8 mouse cellular contexts compared by ENCODE assay signal in the genomic region with DNA sequence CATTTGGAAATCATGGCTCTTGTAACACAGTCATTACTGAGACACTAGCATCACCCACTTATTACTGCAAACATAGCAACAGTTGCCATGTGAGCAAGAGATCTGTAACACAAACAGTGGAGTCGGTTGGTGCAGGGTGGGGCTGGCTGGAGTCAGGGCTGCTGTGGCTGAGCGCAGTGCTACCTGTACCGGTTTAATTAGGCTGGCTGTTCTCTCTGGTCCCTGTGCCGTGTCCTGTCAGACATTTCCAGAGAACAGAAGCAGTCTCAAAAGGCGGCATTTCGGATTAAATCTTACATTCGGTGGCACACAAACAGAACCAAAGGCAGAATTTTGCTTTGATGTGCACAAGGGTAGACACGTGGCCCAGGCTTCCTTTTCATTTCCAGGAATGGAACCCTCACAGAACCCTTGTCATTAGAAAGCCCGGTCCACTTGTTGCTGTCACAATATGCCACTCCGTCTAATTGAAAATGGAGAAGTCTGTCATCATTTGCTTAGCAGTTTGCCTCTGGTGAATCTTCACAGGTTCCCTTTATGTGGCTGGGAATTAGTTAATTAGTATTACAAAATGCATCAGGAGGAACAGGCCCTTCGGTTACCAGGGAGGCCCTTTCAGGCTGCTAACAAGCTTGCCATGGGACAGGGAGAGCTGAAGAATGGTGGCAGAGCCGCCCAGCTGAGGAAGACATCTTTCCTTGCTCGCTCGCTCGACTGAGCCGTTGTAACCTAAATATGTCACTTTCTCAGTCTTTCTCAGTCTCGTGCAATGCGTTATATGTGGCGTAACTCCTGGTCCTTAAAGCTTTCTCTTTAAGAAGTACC.
DNase-seq lines count a peak whose midpoint lies in the region; ATAC-seq lines count a peak whose summit lies in the region.

No protein-coding gene starts in this region.

- no peak overlapping the region for H3K4me3 ChIP-seq in heart, embryonic 13.5 days
- H3K4me3 ChIP-seq in neural tube, embryonic 12.5 days, result no peak overlapping the region

- peaks cover 11% of the 10 kb centered on the region for H3K4me1 ChIP-seq in heart, embryonic 13.5 days
- H3K4me1 ChIP-seq in neural tube, embryonic 12.5 days, result peaks cover 5% of the 10 kb centered on the region

- no peaks in the 10 kb centered on the region for H3K9me3 ChIP-seq in heart, embryonic 13.5 days
- no peaks in the 10 kb centered on the region for H3K9me3 ChIP-seq in neural tube, embryonic 12.5 days

- no peak overlapping the region for H3K27ac ChIP-seq in heart, embryonic 13.5 days (replicated peaks)
- no peak overlapping the region for H3K27ac ChIP-seq in neural tube, embryonic 12.5 days

- ATAC-seq in heart, embryonic 13.5 days (ENCODE audit: extremely low read depth, insufficient number of reproducible peaks, low FRiP score, low TSS enrichment), result 0 out of 2 replicates have a peak, but pooled peaks have one; percentile 31
- ATAC-seq in neural tube, embryonic 12.5 days (ENCODE audit: low FRiP score, low read depth), result peak; percentile 63
- ATAC-seq in erythroid progenitor cell, adult 5-6 weeks (replicated peaks; ENCODE audit: low FRiP score, poor library complexity, severe bottlenecking), result no peak

- 0 out of 2 replicates have a peak, but pooled peaks cover 5% of the 10 kb centered on the region for H3K36me3 ChIP-seq in heart, embryonic 13.5 days
- no peaks in the 10 kb centered on the region for H3K36me3 ChIP-seq in neural tube, embryonic 12.5 days

- H3K9ac ChIP-seq in heart, embryonic 13.5 days, result no peak overlapping the region
- 0 out of 2 replicates have a peak overlapping the region, but pooled peaks have one; percentile 8 for H3K9ac ChIP-seq in neural tube, embryonic 12.5 days

- H3K27me3 ChIP-seq in heart, embryonic 13.5 days (replicated peaks), result no peaks in the 10 kb centered on the region
- H3K27me3 ChIP-seq in neural tube, embryonic 12.5 days (replicated peaks), result no peaks in the 10 kb centered on the region

- peak overlapping the region; percentile 22; the same call in 1 of the 2 replicates for H3K4me2 ChIP-seq in heart, embryonic 13.5 days
- H3K4me2 ChIP-seq in neural tube, embryonic 12.5 days (replicated peaks), result peak overlapping the region; percentile 49

- intact Hi-C loops in left cerebral cortex, postnatal 4 days (cut with DNase I), result loop anchor here (10.0 kb wide), 1 partner anchor 162 kb away; no protein-coding TSS in a partner anchor

- peak; percentile 53 for DNase-seq in left cerebral cortex, adult 11 months (ENCODE audit: low spot score)
- no peak for DNase-seq in left cerebral cortex, postnatal 4 days
- DNase-seq in layer of hippocampus, postnatal 14 days (ENCODE audit: low spot score in 2 of 2), result peak; percentile 64 to 71
- DNase-seq in urinary bladder, postnatal 36 days (ENCODE audit: low spot score in 2 of 2), result no peak
- DNase-seq in thymus, postnatal 25 days, result no peak

- 41% methylated on average over 19 of the region's 19 CpGs for WGBS in heart, embryonic 13.5 days
- 38% methylated on average over 19 of the region's 19 CpGs for WGBS in neural tube, embryonic 12.5 days

Comparison
In these comparisons a context has a peak if more than half of its experiments do, and no peak if none do; other contexts are left out.
1. DNase-seq: peak in left cerebral cortex, adult 11 months (single experiment) and layer of hippocampus, postnatal 14 days (2 of 2); none in left cerebral cortex, postnatal 4 days (single experiment), urinary bladder, postnatal 36 days (0 of 2) and thymus, postnatal 25 days (single experiment).